8 mouse cellular contexts compared by ENCODE assay signal in the genomic region with DNA sequence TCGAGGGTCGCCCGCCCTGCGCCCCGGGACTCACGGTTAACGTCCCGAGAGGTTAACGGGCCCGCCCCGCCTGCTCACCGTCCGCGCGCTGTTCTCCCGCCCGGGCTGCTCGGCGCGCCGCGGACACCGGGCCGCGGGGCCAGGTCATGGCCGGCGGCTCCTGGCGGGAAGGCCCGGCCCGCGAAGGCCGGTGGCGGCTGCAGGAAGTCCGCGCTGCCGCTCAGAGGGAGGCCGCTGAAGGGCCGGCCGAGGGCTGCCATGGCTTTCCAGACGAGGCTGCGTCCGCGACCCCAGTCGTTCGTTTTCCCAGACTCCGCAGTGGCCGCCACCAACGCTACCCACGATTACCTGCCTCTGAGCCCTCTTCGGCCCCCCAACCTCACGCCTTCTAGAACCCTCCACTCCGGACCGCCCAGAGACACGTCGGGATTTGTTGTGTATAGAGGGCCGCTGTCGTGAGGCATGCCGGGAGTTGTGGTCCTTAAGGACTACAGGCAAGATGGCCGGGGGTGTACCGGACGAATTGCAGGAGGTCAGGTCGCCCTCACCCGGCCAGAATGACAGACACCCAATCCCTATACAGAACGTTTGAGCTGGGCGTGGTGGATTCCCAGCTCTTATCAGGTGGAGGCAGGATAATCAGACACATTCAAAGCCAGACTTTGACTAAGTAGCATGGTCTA. TPM values are rescaled to one million over a fixed set of nuclear protein-coding genes. Genes with fewer than 3 reads are reported as not detected.
DNase-seq lines count a peak whose midpoint lies in the region; ATAC-seq and TF ChIP-seq lines count a peak whose summit lies in the region.

A gene (minus strand): TSS at position 389 of the 683 bp plus-strand sequence.

- peaks cover 6 to 31% of the 10 kb centered on the region in 2 experiments; a peak in 3 of 4 replicates for H3K4me1 ChIP-seq in CH12.LX (ENCODE audit: control insufficient read depth in 1 of 2, insufficient read depth in 2 of 2)
- peaks cover 6% of the 10 kb centered on the region; the same call in 1 of the 2 replicates for H3K4me1 ChIP-seq in forebrain, embryonic 11.5 days (replicated peaks; ENCODE audit: control insufficient read depth, insufficient read depth, low read length)
- peaks cover 13% of the 10 kb centered on the region for H3K4me1 ChIP-seq in heart, embryonic 16.5 days (ENCODE audit: control insufficient read depth, insufficient read depth, low read length)
- peaks cover 16% of the 10 kb centered on the region for H3K4me1 ChIP-seq in liver, embryonic 16.5 days (ENCODE audit: control insufficient read depth, low read depth, low read length)
- peaks cover 31% of the 10 kb centered on the region for H3K4me1 ChIP-seq in neural tube, embryonic 13.5 days (replicated peaks)
- H3K4me1 ChIP-seq in testis, adult 2 months (ENCODE audit: control insufficient read depth, insufficient read depth, low read length) = peaks cover 4% of the 10 kb centered on the region

- H3K9me3 ChIP-seq in CH12.LX (replicated peaks; ENCODE audit: low read length) = no peaks in the 10 kb centered on the region
- no peaks in the 10 kb centered on the region for H3K9me3 ChIP-seq in forebrain, embryonic 11.5 days (ENCODE audit: control insufficient read depth, low read length)
- H3K9me3 ChIP-seq in heart, embryonic 16.5 days (replicated peaks; ENCODE audit: control insufficient read depth, low read length) = no peaks in the 10 kb centered on the region
- H3K9me3 ChIP-seq in liver, embryonic 16.5 days (replicated peaks; ENCODE audit: control insufficient read depth, low read length) = no peaks in the 10 kb centered on the region
- H3K9me3 ChIP-seq in neural tube, embryonic 13.5 days = no peaks in the 10 kb centered on the region

- no peaks in the 10 kb centered on the region for H3K27me3 ChIP-seq in CH12.LX (replicated peaks)
- no peaks in the 10 kb centered on the region for H3K27me3 ChIP-seq in forebrain, embryonic 11.5 days (ENCODE audit: control insufficient read depth, insufficient read depth, low read length)
- no peaks in the 10 kb centered on the region for H3K27me3 ChIP-seq in heart, embryonic 16.5 days (ENCODE audit: control insufficient read depth, insufficient read depth, low read length)
- no peaks in the 10 kb centered on the region for H3K27me3 ChIP-seq in liver, embryonic 16.5 days (ENCODE audit: control insufficient read depth, insufficient read depth, low read depth, low read length)
- no peaks in the 10 kb centered on the region for H3K27me3 ChIP-seq in neural tube, embryonic 13.5 days
- no peaks in the 10 kb centered on the region for H3K27me3 ChIP-seq in testis, adult 2 months (ENCODE audit: control insufficient read depth, insufficient read depth, low read length)

- peak within 1 kb of the TSS; percentile 99 for H3K4me2 ChIP-seq in CH12.LX (ENCODE audit: insufficient read depth, low read depth, poor library complexity, severe bottlenecking)
- H3K4me2 ChIP-seq in forebrain, embryonic 11.5 days (ENCODE audit: low read depth, low read length, severe bottlenecking) = peak within 1 kb of the TSS; percentile 83
- H3K4me2 ChIP-seq in heart, embryonic 16.5 days (ENCODE audit: low read depth, low read length) = peak within 1 kb of the TSS; percentile 84
- peak within 1 kb of the TSS; percentile 86 for H3K4me2 ChIP-seq in liver, embryonic 16.5 days (ENCODE audit: low read depth, low read length)
- peak within 1 kb of the TSS; percentile 82 for H3K4me2 ChIP-seq in neural tube, embryonic 13.5 days

- TF ChIP-seq POLR2A in CH12.LX (IDR thresholded peaks at IDR 0.05; ENCODE audit: low read depth, low read length) = peak; percentile 92
- peak; percentile 93 for TF ChIP-seq POLR2A in testis, adult 2 months (IDR thresholded peaks at IDR 0.05; ENCODE audit: control insufficient read depth, low read depth, low read length)

- peak in 1 of 2 experiments; percentile 63; a peak in 2 of 4 replicates for TF ChIP-seq CTCF in CH12.LX (conservative IDR thresholded peaks at IDR 0.05 in 1 of 2, IDR thresholded peaks at IDR 0.05 in 1 of 2; ENCODE audit: low read depth in 2 of 2, low read length in 2 of 2)
- TF ChIP-seq CTCF in testis, adult 2 months (IDR thresholded peaks at IDR 0.05; ENCODE audit: control insufficient read depth, insufficient read depth, insufficient replicate concordance, low read depth, low read length) = 0 out of 2 replicates have a peak, but pooled peaks have one; percentile 2

- TF ChIP-seq EP300 in CH12.LX (IDR thresholded peaks at IDR 0.05; ENCODE audit: low read length) = no peak

- H3K36me3 ChIP-seq in CH12.LX (replicated peaks in 1 of 2; ENCODE audit: control insufficient read depth in 1 of 2, insufficient read depth in 1 of 2, low read length in 1 of 2) = peaks cover 8 to 28% of the 10 kb centered on the region in 2 experiments
- no peaks in the 10 kb centered on the region for H3K36me3 ChIP-seq in forebrain, embryonic 11.5 days (ENCODE audit: control insufficient read depth, insufficient read depth, low read length)
- no peaks in the 10 kb centered on the region for H3K36me3 ChIP-seq in heart, embryonic 16.5 days (ENCODE audit: control insufficient read depth, insufficient read depth)
- H3K36me3 ChIP-seq in liver, embryonic 16.5 days (ENCODE audit: control insufficient read depth, insufficient read depth) = no peaks in the 10 kb centered on the region
- H3K36me3 ChIP-seq in neural tube, embryonic 13.5 days = peaks cover 15% of the 10 kb centered on the region; the same call in 1 of the 2 replicates
- peaks cover 3% of the 10 kb centered on the region for H3K36me3 ChIP-seq in testis, adult 2 months (ENCODE audit: control insufficient read depth, insufficient read depth, low read length)

- in situ Hi-C loops in CH12.LX (cut with MboI; ENCODE audit: low pct_ligation_motif_present, low pct_unique_long_range_greater_than_20kb, low sequenced_read_pairs) = no loop called here

- peak within 1 kb of the TSS; percentile 15; the same call in 1 of the 2 replicates for H3K27ac ChIP-seq in CH12.LX (ENCODE audit: insufficient read depth, low read depth)
- H3K27ac ChIP-seq in forebrain, embryonic 11.5 days (ENCODE audit: low read depth, low read length) = 0 out of 2 replicates have a peak within 1 kb of the TSS, but pooled peaks have one; percentile 25
- H3K27ac ChIP-seq in heart, embryonic 16.5 days (ENCODE audit: low read length) = peak within 1 kb of the TSS; percentile 91
- peak within 1 kb of the TSS; percentile 89 for H3K27ac ChIP-seq in liver, embryonic 16.5 days (ENCODE audit: low read length)
- H3K27ac ChIP-seq in neural tube, embryonic 13.5 days (replicated peaks) = peak within 1 kb of the TSS; percentile 77
- peak within 1 kb of the TSS; percentile 96 for H3K27ac ChIP-seq in testis, adult 2 months (ENCODE audit: control insufficient read depth, insufficient read depth, low read depth, low read length)

- DNase-seq in CH12.LX (ENCODE audit: extremely low read depth) = peak; percentile 98
- DNase-seq in c-Kit-positive CD71-positive TER-119-negative erythroid progenitor cells, embryonic 14.5 days (ENCODE audit: low read depth) = peak; percentile 93
- peak; percentile 92 for DNase-seq in forebrain, embryonic 11.5 days (ENCODE audit: low spot score)
- DNase-seq in kidney, postnatal 4 days = peak; percentile 92 to 95

- peak within 1 kb of the TSS; percentile 81 for H3K9ac ChIP-seq in CH12.LX (ENCODE audit: insufficient read depth, low read depth)
- peak within 1 kb of the TSS; percentile 89 for H3K9ac ChIP-seq in forebrain, embryonic 11.5 days (ENCODE audit: low read length)
- H3K9ac ChIP-seq in heart, embryonic 16.5 days (ENCODE audit: low read length) = peak within 1 kb of the TSS; percentile 97
- peak within 1 kb of the TSS; percentile 90 for H3K9ac ChIP-seq in liver, embryonic 16.5 days (ENCODE audit: low read depth, low read length)
- peak within 1 kb of the TSS; percentile 90 for H3K9ac ChIP-seq in neural tube, embryonic 13.5 days

- peak within 1 kb of the TSS; percentile 75 to 90 (median 87) for H3K4me3 ChIP-seq in CH12.LX (replicated peaks in 1 of 3; ENCODE audit: low read depth in 2 of 3, low read length in 2 of 3, poor library complexity in 1 of 3)
- H3K4me3 ChIP-seq in forebrain, embryonic 11.5 days (ENCODE audit: low read depth, low read length) = peak within 1 kb of the TSS; percentile 76
- peak within 1 kb of the TSS; percentile 96 for H3K4me3 ChIP-seq in heart, embryonic 16.5 days (ENCODE audit: low read length)
- peak within 1 kb of the TSS; percentile 81 for H3K4me3 ChIP-seq in liver, embryonic 16.5 days (ENCODE audit: low read depth, low read length)
- H3K4me3 ChIP-seq in neural tube, embryonic 13.5 days = peak within 1 kb of the TSS; percentile 84
- H3K4me3 ChIP-seq in testis, adult 2 months (ENCODE audit: control insufficient read depth, low read depth, low read length) = peak within 1 kb of the TSS; percentile 96

- peak; percentile 98 for ATAC-seq in forebrain, embryonic 11.5 days (replicated peaks; ENCODE audit: low FRiP score)
- ATAC-seq in heart, embryonic 16.5 days (replicated peaks; ENCODE audit: extremely low read depth, insufficient read depth, low FRiP score) = peak; percentile 98
- ATAC-seq in liver, embryonic 16.5 days (ENCODE audit: low read depth) = peak; percentile 97
- peak; percentile 99 for ATAC-seq in neural tube, embryonic 13.5 days (ENCODE audit: low read depth)

- H3K79me2 ChIP-seq in CH12.LX (replicated peaks; ENCODE audit: control insufficient read depth, extremely low read depth, insufficient read depth, poor library complexity, severe bottlenecking) = peaks cover 38% of the 10 kb centered on the region

- TF ChIP-seq RAD21 in CH12.LX (IDR thresholded peaks at IDR 0.05; ENCODE audit: low read depth, low read length) = peak; percentile 45

- under 1% methylated on average over 65 of the region's 65 CpGs for WGBS in forebrain, embryonic 11.5 days
- WGBS in heart, embryonic 16.5 days = 0% methylated on average over 65 of the region's 65 CpGs
- under 1% methylated on average over 60 of the region's 65 CpGs for WGBS in liver, embryonic 16.5 days (ENCODE audit: insufficient replicate concordance)
- under 1% methylated on average over 64 of the region's 65 CpGs for WGBS in neural tube, embryonic 13.5 days

- dilution Hi-C loops in CH12.LX (cut with MboI; ENCODE audit: extremely low pct_ligation_motif_present, extremely low pct_unique_long_range_greater_than_20kb, low sequenced_read_pairs) = no loop called here

TF ChIP-seq in CH12.LX, 34 proteins besides CTCF, POLR2A, EP300 and RAD21 (continues in another document):
- TF ChIP-seq MAFK (IDR thresholded peaks at IDR 0.05; ENCODE audit: insufficient replicate concordance, low read length) (no peak), MAX (IDR thresholded peaks at IDR 0.05; ENCODE audit: low read length) (peak; percentile 68; the same call in 1 of the 2 replicates)

RNA-seq across cellular contexts. Expression of the gene that starts here (rescaled TPM):
- total RNA-seq in CH12.LX (2012; rRNA removed) (27.0 and 31.8 TPM in 2 replicates), CH12.LX (2014; rRNA removed) (38.9 and 44.2 TPM in 2 replicates)
- polyA plus RNA-seq in CH12.LX (2012; ENCODE audit: insufficient read length, low read depth) = 24.1 and 24.3 TPM in 2 replicates
- polyA plus RNA-seq in forebrain, embryonic 11.5 days (2014; fragmentation: Nextera tagmentation; extraction: Ambion mirVana) = 27.9 and 29.9 TPM in 2 replicates
- 12.9 and 13.0 TPM in 2 replicates for polyA plus RNA-seq in heart, embryonic 16.5 days (2015; fragmentation: Nextera tagmentation; extraction: Ambion mirVana)
- 6.8 and 7.5 TPM in 2 replicates for polyA plus RNA-seq in liver, embryonic 16.5 days (2015; fragmentation: Nextera tagmentation; extraction: Ambion mirVana)
- 12.2 and 14.3 TPM in 2 replicates for polyA plus RNA-seq in neural tube, embryonic 13.5 days (2015; fragmentation: Nextera tagmentation; extraction: Ambion mirVana)
- 25.2 and 37.6 TPM in 2 replicates for polyA plus RNA-seq in testis, adult 2 months (2012; rRNA removed)

Comparison
In these comparisons a context has a peak if more than half of its experiments do, and no peak if none do; other contexts are left out.
1. Peak in every context shown above with its lines: DNase-seq, ATAC-seq, H3K4me3 ChIP-seq and H3K27ac ChIP-seq.
2. H3K27ac ChIP-seq: peak in every context shown above with its lines; median percentile 96 in testis, adult 2 months; 91 in heart, embryonic 16.5 days; 89 in liver, embryonic 16.5 days; 77 in neural tube, embryonic 13.5 days; 25 in forebrain, embryonic 11.5 days; 15 in CH12.LX.